Mouse (Mus musculus) cerebellum, postnatal 25 days (tissue): ENCODE data around the gene Wipf1.
"Not testable (repeated sequence)": the region's sequence is repeated elsewhere in the genome, so short reads cannot be mapped to it uniquely, and the experiment has no call there.

Experiments
- DNase-seq, 2 experiments: peaks; one replicate each; pipeline ENCODE4 v3.0.0; 2021; ENCODE audit warnings: mixed read lengths in 2 of 2

Wipf1 gene

GRCm38 (mm10) chr2:73506337-73506736 is 23.2 kb downstream of the Wipf1 start:
- DNase-seq = not testable (repeated sequence)

- no peak for DNase-seq
Measured at GRCm38 (mm10) chr2:73502863-73503429, 26.6 kb downstream of the Wipf1 start.

GRCm38 (mm10) chr2:73500864-73501263 is 28.7 kb downstream of the Wipf1 start:
- no peak for DNase-seq

GRCm38 (mm10) chr2:73498322-73498721 is 31.2 kb downstream of the Wipf1 start:
- DNase-seq = no peak

- no peak for DNase-seq
Measured at GRCm38 (mm10) chr2:73497572-73497971, 32.0 kb downstream of the Wipf1 start.

- DNase-seq = no peak
Measured at GRCm38 (mm10) chr2:73496944-73497343, 32.6 kb downstream of the Wipf1 start.

GRCm38 (mm10) chr2:73496329-73496685 is 33.2 kb downstream of the Wipf1 start:
- DNase-seq = no peak

- no peak for DNase-seq
Measured at GRCm38 (mm10) chr2:73495617-73496328, 33.8 kb downstream of the Wipf1 start.

GRCm38 (mm10) chr2:73493517-73493916 is 36.0 kb downstream of the Wipf1 start:
- DNase-seq = no peak

- peak; percentile 20 to 55 for DNase-seq
Measured at GRCm38 (mm10) chr2:73491442-73492241, 37.9 kb downstream of the Wipf1 start.

GRCm38 (mm10) chr2:73490466-73490865 is 39.1 kb downstream of the Wipf1 start:
- DNase-seq = no peak

GRCm38 (mm10) chr2:73486120-73486601 is 43.4 kb downstream of the Wipf1 start:
- no peak for DNase-seq

GRCm38 (mm10) chr2:73485236-73486119 is 44.1 kb downstream of the Wipf1 start:
- DNase-seq = no peak

GRCm38 (mm10) chr2:73484561-73485235 is 44.8 kb downstream of the Wipf1 start:
- DNase-seq = no peak

- no peak for DNase-seq
Measured at GRCm38 (mm10) chr2:73478805-73479204, 50.7 kb downstream of the Wipf1 start.

GRCm38 (mm10) chr2:73477501-73477900 is 52.0 kb downstream of the Wipf1 start:
- DNase-seq = no peak

GRCm38 (mm10) chr2:73475519-73475918 is 54.0 kb downstream of the Wipf1 start:
- DNase-seq = no peak

GRCm38 (mm10) chr2:73472130-73472529 is 57.4 kb downstream of the Wipf1 start:
- DNase-seq = no peak

GRCm38 (mm10) chr2:73470146-73470630 is 59.3 kb downstream of the Wipf1 start:
- no peak for DNase-seq

- DNase-seq = no peak
Measured at GRCm38 (mm10) chr2:73469552-73469951, 60.0 kb downstream of the Wipf1 start.

GRCm38 (mm10) chr2:73468993-73469392 is 60.5 kb downstream of the Wipf1 start:
- DNase-seq = no peak
